Mouse (Mus musculus) T-cell, adult 2 months (primary cell): Measurements from ENCODE around the gene Minar1.

Experiments used
- DNase-seq: peaks from one replicate; pipeline ENCODE4 v3.0.0; 2022; ENCODE audit warnings: low spot score

The Minar1 gene

GRCm38 (mm10) chr9:89623006-89623760, at the start of gene Minar1:
Minar1 (minus strand) TSS chr9:89623125.
- DNase-seq: no peak

- no peak for DNase-seq
Measured at GRCm38 (mm10) chr9:89669878-89670277, 47.0 kb upstream of the Minar1 start.

GRCm38 (mm10) chr9:89667306-89667942, 44.5 kb upstream of the Minar1 start:
- DNase-seq: no peak

- DNase-seq: no peak
Measured at GRCm38 (mm10) chr9:89650913-89651312, 28.0 kb upstream of the Minar1 start.

DNA sequence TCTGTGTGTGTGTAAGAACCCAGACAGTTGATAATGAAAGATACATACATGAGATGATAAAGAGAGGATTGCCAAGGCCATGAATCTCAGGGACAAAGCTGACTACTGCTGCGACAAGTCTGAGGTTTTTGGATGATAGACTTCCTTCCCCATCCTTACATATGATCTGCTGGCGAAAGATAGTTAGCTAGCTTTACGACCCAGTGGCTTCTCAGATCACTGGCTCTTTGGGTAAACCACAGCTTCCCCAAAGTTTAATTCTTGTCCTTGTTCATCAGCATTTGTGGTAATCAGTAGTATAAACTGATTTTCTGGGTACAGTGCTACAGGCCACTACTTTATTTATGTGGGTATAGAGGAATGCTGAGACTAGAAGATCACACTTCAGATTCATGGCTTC, 14.5 kb upstream of the Minar1 start:
- DNase-seq: no peak

GRCm38 (mm10) chr9:89622296-89623005, 474 bp downstream of the Minar1 start:
- no peak for DNase-seq

GRCm38 (mm10) chr9:89621750-89622149, 1.2 kb downstream of the Minar1 start:
- no peak for DNase-seq

DNA sequence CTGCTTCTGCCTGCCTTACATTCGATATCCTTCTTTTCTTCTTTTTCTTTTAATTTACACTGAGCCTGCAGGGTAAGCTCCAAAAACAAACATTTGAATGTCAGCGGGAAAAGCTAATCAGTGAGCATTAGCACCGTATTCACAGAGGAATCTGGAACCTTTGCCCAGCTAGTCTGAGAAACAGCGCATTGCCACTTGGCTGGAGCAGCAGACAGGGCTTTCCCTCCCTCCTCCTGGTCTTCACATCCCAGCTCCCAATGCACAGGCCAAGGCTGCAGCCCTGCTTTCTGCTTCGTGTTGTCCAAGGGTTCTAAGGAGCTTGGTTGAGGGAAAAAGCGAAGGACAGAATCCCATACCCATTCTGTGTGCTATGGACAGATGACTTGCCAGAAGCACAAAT, 2.6 kb downstream of the Minar1 start:
- DNase-seq: no peak

- DNase-seq: no peak
Measured at GRCm38 (mm10) chr9:89616946-89617345, 6.0 kb downstream of the Minar1 start.

DNA sequence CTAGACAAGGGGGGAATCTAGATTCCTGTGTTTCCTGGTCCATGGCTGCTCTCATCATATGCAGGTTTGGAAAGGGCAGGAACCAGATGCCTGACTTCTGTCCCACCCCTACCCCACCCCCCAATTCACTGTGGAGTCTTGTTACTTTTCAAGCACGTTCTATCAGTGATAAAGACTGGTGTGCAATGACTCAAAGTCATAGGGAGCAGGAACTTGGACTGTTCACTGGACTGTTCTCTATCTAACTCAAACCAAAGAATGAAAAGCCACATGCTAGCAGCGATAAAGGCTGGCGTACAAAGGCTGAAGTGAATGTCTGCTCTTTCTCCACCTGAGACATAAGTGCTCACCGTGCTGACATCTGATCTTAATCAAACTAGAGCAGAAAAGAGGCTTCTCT, 12.3 kb downstream of the Minar1 start:
- no peak for DNase-seq

- no peak for DNase-seq
Measured at GRCm38 (mm10) chr9:89607321-89607720, 15.6 kb downstream of the Minar1 start.

DNA sequence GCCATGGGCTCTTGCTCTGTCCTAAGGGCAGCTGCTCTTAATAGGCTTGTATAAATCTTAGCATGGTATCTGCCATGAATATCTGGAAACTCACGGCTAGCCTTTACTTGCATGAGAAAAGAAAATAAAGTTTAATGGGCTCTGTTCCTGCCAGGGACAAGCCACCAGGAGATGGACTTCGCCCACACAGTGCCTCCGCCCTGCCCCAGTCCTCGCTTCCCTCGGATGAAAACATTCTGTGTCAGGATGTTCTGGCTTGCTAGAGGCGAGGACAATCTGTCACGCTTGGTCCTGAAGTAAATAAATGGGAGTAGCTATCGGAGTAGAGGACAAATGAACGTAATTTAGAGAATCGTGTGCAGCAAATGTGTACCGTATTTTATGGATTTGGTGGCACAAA, 16.7 kb downstream of the Minar1 start:
- no peak for DNase-seq

DNA sequence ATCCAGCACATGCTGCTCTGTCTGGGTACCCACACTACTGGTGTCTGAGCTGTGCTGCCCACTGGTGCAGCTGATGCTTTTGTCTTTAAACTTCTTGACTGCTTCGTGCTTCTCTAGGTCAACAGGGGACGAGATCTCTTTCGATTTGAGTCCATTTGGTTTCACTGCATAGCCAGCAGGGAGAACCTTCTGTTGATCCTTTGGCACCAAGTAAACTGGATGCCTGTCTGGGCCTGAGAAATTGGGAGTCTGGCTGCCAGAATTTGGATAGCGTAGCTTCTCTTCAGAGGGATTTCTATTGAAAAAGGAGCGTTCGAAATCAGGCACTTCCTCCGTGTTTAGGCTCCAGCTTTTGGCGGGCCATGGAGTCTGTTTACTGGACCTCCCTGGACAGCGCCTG, 21.0 kb downstream of the Minar1 start:
- DNase-seq: no peak

- DNase-seq: no peak
Measured at GRCm38 (mm10) chr9:89600677-89601076, 22.2 kb downstream of the Minar1 start.

DNA sequence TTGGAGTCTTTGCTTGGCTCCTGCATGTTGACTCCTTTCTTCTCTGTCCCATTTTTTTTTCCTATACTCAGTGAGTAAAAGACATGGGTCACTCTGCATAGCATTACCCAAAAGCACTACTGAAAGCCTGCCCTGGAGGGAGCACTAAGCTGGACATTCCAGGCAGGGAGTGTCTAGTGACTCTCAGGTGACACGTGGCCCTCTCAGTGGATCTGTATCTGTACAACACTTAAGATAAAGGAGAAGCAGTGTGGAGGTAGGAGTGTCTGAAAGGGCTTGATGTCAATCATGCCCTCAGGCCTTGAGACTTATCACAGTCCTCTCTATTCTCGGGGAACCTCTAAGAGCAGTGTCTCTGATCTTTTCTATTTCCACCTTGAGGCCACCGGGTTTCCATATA, 25.9 kb downstream of the Minar1 start:
- no peak for DNase-seq

GRCm38 (mm10) chr9:89596392-89596791, 26.5 kb downstream of the Minar1 start:
- no peak for DNase-seq

DNA sequence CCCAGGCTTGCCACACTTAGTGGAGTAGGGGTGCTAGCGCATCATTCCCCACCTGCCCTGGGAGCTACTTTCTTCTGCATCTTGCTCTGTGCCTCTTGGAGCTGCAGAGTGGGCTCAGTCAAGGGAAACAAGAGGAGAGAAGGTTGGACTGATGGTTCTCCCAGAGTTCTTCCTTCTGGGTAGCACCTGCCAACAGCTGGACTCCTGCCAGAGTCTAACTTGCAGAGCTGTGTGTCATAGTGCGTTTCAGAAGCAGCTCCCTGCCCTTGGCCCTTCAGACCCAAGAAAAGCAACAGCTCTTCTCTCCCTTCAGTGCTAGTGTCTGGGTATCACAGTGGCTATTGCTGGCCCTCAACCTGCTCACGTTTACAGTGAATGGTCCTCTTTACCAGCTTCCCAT, 30.5 kb downstream of the Minar1 start:
- DNase-seq: no peak

- no peak for DNase-seq
Measured at GRCm38 (mm10) chr9:89578422-89578821, 44.5 kb downstream of the Minar1 start.

GRCm38 (mm10) chr9:89552663-89553062, 70.3 kb downstream of the Minar1 start:
- no peak for DNase-seq
